In the genomic region with DNA sequence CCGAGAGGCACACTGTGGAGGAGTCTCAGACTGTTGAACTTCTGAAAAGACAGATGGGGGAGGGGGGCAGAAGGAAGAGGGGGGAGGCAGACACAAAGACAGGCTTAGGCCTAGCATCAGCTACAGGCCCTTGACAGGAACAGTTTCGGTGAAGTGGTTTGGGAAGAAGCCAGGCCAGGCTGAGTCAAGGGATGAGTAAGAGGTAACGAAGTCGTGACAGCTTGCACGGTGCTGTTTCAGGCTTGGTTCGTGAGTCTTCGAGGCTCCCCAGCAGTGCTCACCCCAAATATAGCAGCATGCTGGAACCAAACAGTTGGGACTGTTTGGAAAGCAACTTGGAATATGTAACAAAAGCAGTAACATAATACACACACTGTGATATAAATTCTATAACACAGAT, we compare ENCODE assay signal across 15 mouse cellular contexts. TPM values are rescaled to one million over a fixed set of nuclear protein-coding genes. Genes with fewer than 3 reads are reported as not detected.
DNase-seq lines count a peak whose midpoint lies in the region; ATAC-seq and TF ChIP-seq lines count a peak whose summit lies in the region.
"Had no signal": no experiment of that assay in that cellular context is flagged by ENCODE, and none has a peak within 500 bp of the region (broad histone marks: within the 10 kb centered on the region; RNA-seq: fewer than 3 reads in every experiment).

No protein-coding gene starts in this region.

- no peak for TF ChIP-seq EP300 in liver, postnatal 0 days (IDR thresholded peaks at IDR 0.05; ENCODE audit: low read depth)

- no peak overlapping the region for H3K4me2 ChIP-seq in liver, postnatal 0 days (ENCODE audit: low read depth, low read length)
- no peak overlapping the region for H3K4me2 ChIP-seq in forebrain, embryonic 13.5 days
- H3K4me2 ChIP-seq: intestine, embryonic 15.5 days; lung, embryonic 15.5 days had no signal

- H3K36me3 ChIP-seq in C2C12 (ENCODE audit: control insufficient read depth, insufficient read depth) = no peaks in the 10 kb centered on the region
- no peaks in the 10 kb centered on the region for H3K36me3 ChIP-seq in liver, postnatal 0 days (replicated peaks; ENCODE audit: insufficient read depth, low read length)
- no peaks in the 10 kb centered on the region for H3K36me3 ChIP-seq in forebrain, embryonic 13.5 days (ENCODE audit: poor library complexity, severe bottlenecking)
- H3K36me3 ChIP-seq: embryonic facial prominence, embryonic 10.5 days; intestine, embryonic 15.5 days; limb, embryonic 10.5 days; lung, embryonic 15.5 days had no signal

- H3K79me2 ChIP-seq in C2C12 (ENCODE audit: control insufficient read depth, insufficient read depth) = no peaks in the 10 kb centered on the region

- H3K27me3 ChIP-seq in C2C12 (ENCODE audit: control insufficient read depth, insufficient read depth, insufficient read length) = peaks cover 3% of the 10 kb centered on the region
- H3K27me3 ChIP-seq in liver, postnatal 0 days (ENCODE audit: insufficient read depth, low read length) = no peaks in the 10 kb centered on the region
- no peaks in the 10 kb centered on the region for H3K27me3 ChIP-seq in forebrain, embryonic 13.5 days
- H3K27me3 ChIP-seq: intestine, embryonic 15.5 days; lung, embryonic 15.5 days had no signal

- ATAC-seq in liver, postnatal 0 days = no peak
- ATAC-seq in forebrain, embryonic 13.5 days = no peak
- ATAC-seq: intestine, embryonic 15.5 days had no signal

- DNase-seq in adrenal gland, adult 18-20 months (ENCODE audit: low spot score in 2 of 2) = peak; percentile 38 to 61
- peak; percentile 52 to 67 for DNase-seq in frontal cortex, postnatal 14 days (ENCODE audit: low spot score in 2 of 2)
- peak; percentile 82 to 85 for DNase-seq in left cerebral cortex, postnatal 36 days (ENCODE audit: low spot score in 2 of 2)
- DNase-seq in liver, postnatal 0 days = no peak
- no peak for DNase-seq in heart, adult 18-20 months
- DNase-seq: gastrocnemius, postnatal 10 days; retina, postnatal 1 day had no signal

- no peak for TF ChIP-seq CTCF in C2C12 (IDR thresholded peaks at IDR 0.05; ENCODE audit: control insufficient read depth, insufficient read depth, insufficient read length)
- TF ChIP-seq CTCF in liver, postnatal 0 days (IDR thresholded peaks at IDR 0.05; ENCODE audit: low read depth) = no peak

- no peaks in the 10 kb centered on the region for H3K9me3 ChIP-seq in liver, postnatal 0 days (ENCODE audit: low read length)
- no peaks in the 10 kb centered on the region for H3K9me3 ChIP-seq in forebrain, embryonic 13.5 days (replicated peaks)
- H3K9me3 ChIP-seq: embryonic facial prominence, embryonic 10.5 days; intestine, embryonic 15.5 days; limb, embryonic 10.5 days; lung, embryonic 15.5 days had no signal

- 80% methylated on average over 7 of the region's 7 CpGs for whole genome bisulfite sequencing in liver, postnatal 0 days (ENCODE audit: insufficient replicate concordance)
- 83% methylated on average over 7 of the region's 7 CpGs for WGBS in forebrain, embryonic 13.5 days

- no peaks in the 10 kb centered on the region for H3K4me1 ChIP-seq in liver, postnatal 0 days (ENCODE audit: insufficient read depth)
- H3K4me1 ChIP-seq in forebrain, embryonic 13.5 days = no peaks in the 10 kb centered on the region
- H3K4me1 ChIP-seq: embryonic facial prominence, embryonic 10.5 days; intestine, embryonic 15.5 days; limb, embryonic 10.5 days; lung, embryonic 15.5 days had no signal

- no peak overlapping the region for H3K27ac ChIP-seq in liver, postnatal 0 days (ENCODE audit: low read depth)
- no peak overlapping the region for H3K27ac ChIP-seq in forebrain, embryonic 13.5 days
- H3K27ac ChIP-seq: embryonic facial prominence, embryonic 10.5 days; intestine, embryonic 15.5 days; limb, embryonic 10.5 days; lung, embryonic 15.5 days had no signal

- no peak overlapping the region for H3K9ac ChIP-seq in liver, postnatal 0 days (replicated peaks)
- H3K9ac ChIP-seq in forebrain, embryonic 13.5 days = no peak overlapping the region
- H3K9ac ChIP-seq: intestine, embryonic 15.5 days; lung, embryonic 15.5 days had no signal

- intact Hi-C loops in left cerebral cortex, postnatal 36 days (cut with DNase I) = no loop called here

- H3ac ChIP-seq in C2C12 (ENCODE audit: control insufficient read depth, insufficient read length, low read depth) = no peak overlapping the region

- H3K4me3 ChIP-seq in C2C12 (ENCODE audit: insufficient read depth, poor library complexity, severe bottlenecking) = no peak overlapping the region
- no peak overlapping the region for H3K4me3 ChIP-seq in liver, postnatal 0 days (ENCODE audit: low read depth, low read length)
- H3K4me3 ChIP-seq in forebrain, embryonic 13.5 days = no peak overlapping the region
- H3K4me3 ChIP-seq: embryonic facial prominence, embryonic 10.5 days; intestine, embryonic 15.5 days; limb, embryonic 10.5 days; lung, embryonic 15.5 days had no signal

- no peaks in the 10 kb centered on the region for H3K79me3 ChIP-seq in C2C12 (ENCODE audit: low read depth)

TF ChIP-seq in C2C12, 6 proteins besides CTCF, POLR2A, EP300 and RAD21:
- TF ChIP-seq MYOD1 (IDR thresholded peaks at IDR 0.05; ENCODE audit: control insufficient read depth, insufficient read length, low read depth) = peak; percentile 4
- TF ChIP-seq MYOG (IDR thresholded peaks at IDR 0.05; ENCODE audit: control insufficient read depth, extremely low read depth, insufficient read length) = no peak

RNA-seq across cellular contexts. Expression of gene Spesp1, which starts 2.3 kb away (rescaled TPM):
- not detected for polyA plus RNA-seq in C2C12 (2012; fragmentation: generic; extraction: Trizol)
- total RNA-seq in adrenal gland, adult 18-20 months (2021) = not detected
- total RNA-seq in left cerebral cortex, postnatal 36 days (2021) = under 1 TPM in 1 of 2 experiments, not detected in 1; 0.16 TPM
- not detected in 2 replicates for polyA plus RNA-seq in liver, postnatal 0 days (2015; fragmentation: Nextera tagmentation; extraction: Ambion mirVana)
- total RNA-seq in heart, adult 18-20 months (2021) = not detected
- not detected in 2 replicates for polyA plus RNA-seq in forebrain, embryonic 13.5 days (2015; fragmentation: Nextera tagmentation; extraction: Ambion mirVana)
- total RNA-seq: gastrocnemius, postnatal 10 days; MEL had no signal
- polyA plus RNA-seq: embryonic facial prominence, embryonic 10.5 days; heart, embryonic 16.5 days; intestine, embryonic 15.5 days; limb, embryonic 10.5 days; lung, embryonic 15.5 days had no signal

RNA-seq across cellular contexts. Expression of gene Anp32a, which starts 56.8 kb away (rescaled TPM):
- 100.0 TPM for polyA plus RNA-seq in C2C12 (2012; fragmentation: generic; extraction: Trizol)
- 100 to 1,000 TPM; 275 to 337 TPM for total RNA-seq in adrenal gland, adult 18-20 months (2021)
- 100 to 1,000 TPM; 232 to 281 TPM for total RNA-seq in left cerebral cortex, postnatal 36 days (2021)
- 54.5 and 60.4 TPM in 2 replicates for polyA plus RNA-seq in liver, postnatal 0 days (2015; fragmentation: Nextera tagmentation; extraction: Ambion mirVana)
- total RNA-seq in heart, adult 18-20 months (2021) = 100 to 1,000 TPM; 180 to 184 TPM
- 254 and 256 TPM in 2 replicates for polyA plus RNA-seq in forebrain, embryonic 13.5 days (2015; fragmentation: Nextera tagmentation; extraction: Ambion mirVana)

Comparison
In these comparisons a context has a peak if more than half of its experiments do, and no peak if none do; other contexts are left out.
1. DNase-seq: peak in adrenal gland, adult 18-20 months (2 of 2), frontal cortex, postnatal 14 days (2 of 2) and left cerebral cortex, postnatal 36 days (2 of 2); none in liver, postnatal 0 days (single experiment) and heart, adult 18-20 months (0 of 2).